9 mouse cellular contexts compared by ENCODE assay signal in the genomic region with DNA sequence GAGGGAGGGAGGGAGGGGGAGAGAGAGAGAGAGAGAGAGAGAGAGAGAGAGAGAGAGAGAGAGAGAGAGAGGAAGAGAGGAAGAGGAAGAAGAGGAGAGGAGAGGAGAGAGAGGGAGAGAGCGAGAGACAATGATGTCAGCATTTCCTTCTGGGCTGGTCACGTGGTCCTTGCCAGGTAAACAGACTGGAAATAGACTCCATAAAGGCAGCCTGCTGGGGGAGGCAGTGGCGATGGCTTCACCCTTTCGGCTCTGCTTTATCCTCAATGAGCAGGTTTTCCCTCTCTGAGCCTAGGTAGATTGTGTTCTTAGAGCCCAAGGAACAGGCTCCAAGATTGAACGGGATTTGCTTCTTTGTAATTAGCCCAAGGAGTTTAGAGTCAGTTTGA.
DNase-seq lines count a peak whose midpoint lies in the region; ATAC-seq and TF ChIP-seq lines count a peak whose summit lies in the region.
"Had no signal": no experiment of that assay in that cellular context is flagged by ENCODE, and none has a peak within 500 bp of the region (broad histone marks: within the 10 kb centered on the region; RNA-seq: fewer than 3 reads in every experiment).

No protein-coding gene starts in this region.

- peaks cover 33% of the 10 kb centered on the region for H3K4me1 ChIP-seq in heart, embryonic 11.5 days (ENCODE audit: control insufficient read depth, insufficient read depth, low read length)
- H3K4me1 ChIP-seq in heart, adult 2 months (ENCODE audit: control insufficient read depth, insufficient read depth, low read length): peaks cover 7% of the 10 kb centered on the region
- peaks cover 28% of the 10 kb centered on the region for H3K4me1 ChIP-seq in intestine, embryonic 15.5 days (replicated peaks)

- no peaks in the 10 kb centered on the region for H3K9me3 ChIP-seq in heart, embryonic 11.5 days (replicated peaks; ENCODE audit: control insufficient read depth, low read length)
- H3K9me3 ChIP-seq in intestine, embryonic 15.5 days: no peaks in the 10 kb centered on the region

- TF ChIP-seq POLR2A in heart, adult 2 months (IDR thresholded peaks at IDR 0.05; ENCODE audit: insufficient read depth, low read depth, low read length): no peak

- 7% methylated on average over 5 of the region's 5 CpGs for WGBS in heart, embryonic 11.5 days (ENCODE audit: insufficient replicate concordance)
- 13% methylated on average over 5 of the region's 5 CpGs for WGBS in heart, adult 2 months
- 3% methylated on average over 5 of the region's 5 CpGs for WGBS in intestine, embryonic 15.5 days

- ATAC-seq in heart, embryonic 11.5 days (replicated peaks; ENCODE audit: insufficient number of reproducible peaks, low FRiP score, low TSS enrichment): peak; percentile 58; the same call in 1 of the 2 replicates
- ATAC-seq in intestine, embryonic 15.5 days: peak; percentile 68
- no peak for ATAC-seq in erythroblast, adult 5-6 weeks (replicated peaks; ENCODE audit: low FRiP score, poor library complexity, severe bottlenecking)

- H3K9ac ChIP-seq in heart, embryonic 11.5 days (ENCODE audit: low read depth, low read length): 0 out of 2 replicates have a peak overlapping the region, but pooled peaks have one; percentile 1
- H3K9ac ChIP-seq in heart, adult 2 months (ENCODE audit: low read depth, low read length): no peak overlapping the region
- H3K9ac ChIP-seq in intestine, embryonic 15.5 days: no peak overlapping the region

- intact Hi-C loops in heart, adult 2 months (cut with DNase I): loop anchor here (5.0 kb wide), 3 partner anchors 80 to 120 kb away; no protein-coding TSS in a partner anchor
- intact Hi-C loops in left cerebral cortex, postnatal 14 days (cut with DNase I): no loop called here

- H3K4me2 ChIP-seq in heart, embryonic 11.5 days: peak overlapping the region; percentile 79
- peak overlapping the region; percentile 62 for H3K4me2 ChIP-seq in intestine, embryonic 15.5 days (replicated peaks)

- no peak for TF ChIP-seq EP300 in heart, adult 2 months (IDR thresholded peaks at IDR 0.05; ENCODE audit: insufficient read depth, low read depth, low read length)

- no peak overlapping the region for H3K27ac ChIP-seq in heart, embryonic 11.5 days (ENCODE audit: low read depth, low read length)
- H3K27ac ChIP-seq in heart, adult 2 months: no peak overlapping the region
- no peak overlapping the region for H3K27ac ChIP-seq in intestine, embryonic 15.5 days

- no peak for TF ChIP-seq CTCF in heart, adult 2 months (IDR thresholded peaks at IDR 0.05)

- no peak for DNase-seq in heart, adult 2 months
- peak; percentile 70 for DNase-seq in embryo, embryonic 10 days (ENCODE audit: low spot score)
- DNase-seq in lung, postnatal 36 days: peak; percentile 73
- no peak for DNase-seq in right cerebral cortex, postnatal 4 days
- no peak for DNase-seq in left cerebral cortex, postnatal 14 days (ENCODE audit: low spot score in 2 of 2)

- peak overlapping the region; percentile 31 for H3K4me3 ChIP-seq in heart, embryonic 11.5 days (ENCODE audit: low read depth, low read length)
- H3K4me3 ChIP-seq in heart, adult 2 months: no peak overlapping the region
- H3K4me3 ChIP-seq in intestine, embryonic 15.5 days (replicated peaks): peak overlapping the region; percentile 26

- H3K27me3 ChIP-seq in heart, embryonic 11.5 days (ENCODE audit: control insufficient read depth, insufficient read depth, low read length): peaks cover 28% of the 10 kb centered on the region
- peaks cover 7% of the 10 kb centered on the region for H3K27me3 ChIP-seq in heart, adult 2 months (ENCODE audit: control insufficient read depth, insufficient read depth, low read length)
- H3K27me3 ChIP-seq in intestine, embryonic 15.5 days (replicated peaks): peaks cover 20% of the 10 kb centered on the region

- H3K79me2 ChIP-seq in heart, adult 2 months (replicated peaks; ENCODE audit: control insufficient read depth, insufficient read depth, low read length): no peaks in the 10 kb centered on the region

- no peaks in the 10 kb centered on the region for H3K36me3 ChIP-seq in heart, embryonic 11.5 days (ENCODE audit: control insufficient read depth, insufficient read depth, low read length)
- H3K36me3 ChIP-seq in heart, adult 2 months (ENCODE audit: control insufficient read depth, insufficient read depth, low read length): no peaks in the 10 kb centered on the region
- H3K36me3 ChIP-seq in intestine, embryonic 15.5 days: no peaks in the 10 kb centered on the region
- H3K36me3 ChIP-seq: G1E had no signal

Comparison
In these comparisons a context has a peak if more than half of its experiments do, and no peak if none do; other contexts are left out.
1. DNase-seq: peak in embryo, embryonic 10 days (single experiment) and lung, postnatal 36 days (single experiment); none in heart, adult 2 months (0 of 2), right cerebral cortex, postnatal 4 days (single experiment) and left cerebral cortex, postnatal 14 days (0 of 2).